Mouse (Mus musculus): Measurements from ENCODE around the gene Ldb1.

- TF ChIP-seq CTCF (IDR thresholded peaks at IDR 0.05; ENCODE audit: control insufficient read depth, insufficient read depth, low read length) (no peak), POLR2A (IDR thresholded peaks at IDR 0.05; ENCODE audit: borderline replicate concordance, control insufficient read depth, low read depth, low read length) (no peak)
These were observed 4.7 kb downstream of the Ldb1 start for GRCm38 (mm10) chr19:46040149-46040902.
